Mouse (Mus musculus): Measurements from ENCODE around the gene C030005K15Rik.
"Not testable (repeated sequence)": the region's sequence is repeated elsewhere in the genome, so short reads cannot be mapped to it uniquely, and the experiment has no call there.

The C030005K15Rik gene

DNA sequence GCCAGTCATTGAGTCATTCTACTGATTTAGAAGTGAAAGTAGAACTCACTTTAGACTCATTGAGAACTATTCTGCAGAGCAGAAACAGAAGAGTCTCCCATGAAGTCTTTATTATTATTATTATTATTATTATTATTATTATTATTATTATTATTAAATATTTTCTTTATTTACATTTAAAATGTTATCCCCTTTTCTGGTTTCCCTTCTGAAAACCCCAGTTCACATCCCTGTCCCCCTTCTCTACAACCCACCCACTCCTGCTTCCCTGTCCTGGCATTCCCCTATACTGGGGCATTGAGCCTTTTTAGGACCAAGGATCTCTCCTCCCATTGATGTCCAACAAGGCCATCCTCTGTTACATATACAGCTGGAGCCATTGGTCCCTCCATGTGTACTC, at the start of gene C030005K15Rik:
C030005K15Rik (minus strand) TSS at position 101 of the 400 bp plus-strand sequence.
- DNase-seq (ENCODE audit: low spot score): not testable (repeated sequence)

DNA sequence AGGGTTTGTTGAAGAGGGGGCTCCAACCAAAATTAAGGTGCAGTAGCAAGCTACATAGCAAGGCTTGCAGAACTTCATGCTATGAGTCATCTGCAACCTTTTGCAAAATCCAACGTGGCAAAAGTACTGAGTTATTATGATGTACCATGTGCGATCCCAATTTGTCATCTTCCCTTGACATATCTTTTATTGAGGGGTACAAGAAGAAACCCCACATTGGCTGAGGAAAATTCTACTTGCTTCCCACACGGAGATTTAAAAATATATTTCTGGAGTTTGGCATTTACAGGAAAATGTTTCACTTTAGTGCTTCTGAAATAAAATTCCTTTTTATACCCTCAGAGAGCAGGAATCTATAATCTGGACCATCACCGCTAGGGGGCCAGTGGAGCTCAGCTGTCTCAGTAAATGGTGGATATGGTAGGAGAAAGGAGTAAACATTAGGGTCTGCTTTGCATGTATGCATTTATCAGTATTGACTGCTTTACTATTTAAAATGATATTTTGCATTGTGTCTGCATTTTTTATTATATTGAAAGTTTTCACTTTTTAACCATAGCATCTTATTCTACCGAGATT, 41.7 kb upstream of the C030005K15Rik start:
- DNase-seq (ENCODE audit: low spot score): peak; percentile 9

DNA sequence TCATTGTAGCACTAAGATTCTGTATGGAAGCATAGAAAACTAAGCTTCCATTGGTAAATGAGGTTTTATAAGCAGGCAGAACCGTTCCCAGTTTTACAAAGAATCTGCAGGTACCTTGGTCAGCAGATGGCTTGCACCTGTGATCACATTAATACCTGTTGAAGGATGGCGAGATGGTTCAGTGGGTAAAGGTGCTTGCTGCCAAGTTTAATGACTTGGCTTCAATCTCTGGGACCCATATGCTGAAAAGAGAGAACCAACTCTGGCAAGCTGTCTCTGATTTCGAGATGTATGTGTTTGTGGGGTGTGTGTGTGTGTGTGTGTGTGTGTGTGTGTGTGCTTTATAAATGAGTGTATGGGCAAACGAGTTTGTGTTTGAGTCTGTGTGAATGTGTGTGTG, 27.3 kb upstream of the C030005K15Rik start:
- DNase-seq (ENCODE audit: low spot score): no peak

- no peak for DNase-seq (ENCODE audit: low spot score)
Measured at GRCm38 (mm10) chr10:97747231-97747630, 20.7 kb upstream of the C030005K15Rik start.

- peak; percentile 31 for DNase-seq (ENCODE audit: low spot score)
Measured at GRCm38 (mm10) chr10:97725929-97726328, 626 bp downstream of the C030005K15Rik start.

- no peak for DNase-seq (ENCODE audit: low spot score)
Measured at GRCm38 (mm10) chr10:97722709-97723108, 3.8 kb downstream of the C030005K15Rik start.

DNA sequence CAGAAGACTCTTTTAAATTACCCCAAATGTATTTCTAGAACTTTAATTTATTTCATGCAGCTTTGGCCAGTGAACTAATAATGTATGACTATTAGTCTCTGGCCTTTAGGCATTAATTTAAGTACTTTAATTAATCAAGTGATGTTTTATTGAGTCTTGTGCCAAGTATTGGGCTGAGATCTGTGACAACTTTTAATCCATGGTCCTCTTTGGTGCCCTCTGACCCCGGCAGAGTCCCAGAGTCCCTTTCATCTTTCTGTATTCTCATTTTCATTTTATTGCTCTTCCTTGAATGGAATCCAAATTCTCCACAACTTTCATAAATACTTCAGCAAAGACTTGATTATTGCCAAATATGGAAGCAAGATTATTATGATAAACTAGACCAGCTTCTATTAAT, 5.9 kb downstream of the C030005K15Rik start:
- DNase-seq (ENCODE audit: low spot score): no peak

GRCm38 (mm10) chr10:97718021-97718420, 8.5 kb downstream of the C030005K15Rik start:
- no peak for DNase-seq (ENCODE audit: low spot score)

GRCm38 (mm10) chr10:97717233-97717632, 9.3 kb downstream of the C030005K15Rik start:
- no peak for DNase-seq (ENCODE audit: low spot score)

GRCm38 (mm10) chr10:97715289-97715906, 11.2 kb downstream of the C030005K15Rik start:
- DNase-seq (ENCODE audit: low spot score): no peak

GRCm38 (mm10) chr10:97714584-97714983, 12.0 kb downstream of the C030005K15Rik start:
- no peak for DNase-seq (ENCODE audit: low spot score)

DNA sequence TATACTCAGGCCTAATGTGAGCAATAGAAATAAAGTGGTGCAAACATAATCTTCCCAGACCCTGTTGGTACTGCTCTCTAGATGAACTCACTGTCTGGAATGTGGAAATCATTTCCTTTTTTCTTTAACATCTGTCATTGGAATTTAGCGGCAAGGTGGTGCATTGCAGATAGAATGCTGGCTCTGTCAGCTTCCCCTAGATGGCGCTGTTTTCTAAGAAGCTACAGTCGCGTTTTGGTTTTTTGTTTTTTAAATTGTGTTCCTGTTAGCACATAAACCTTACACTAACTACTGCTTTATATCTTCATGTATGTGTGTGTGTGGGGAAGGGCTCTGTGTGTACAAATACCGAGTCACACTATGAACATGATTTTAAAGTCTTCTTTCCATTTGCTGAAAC, 13.9 kb downstream of the C030005K15Rik start:
- DNase-seq (ENCODE audit: low spot score): peak; percentile 68

DNA sequence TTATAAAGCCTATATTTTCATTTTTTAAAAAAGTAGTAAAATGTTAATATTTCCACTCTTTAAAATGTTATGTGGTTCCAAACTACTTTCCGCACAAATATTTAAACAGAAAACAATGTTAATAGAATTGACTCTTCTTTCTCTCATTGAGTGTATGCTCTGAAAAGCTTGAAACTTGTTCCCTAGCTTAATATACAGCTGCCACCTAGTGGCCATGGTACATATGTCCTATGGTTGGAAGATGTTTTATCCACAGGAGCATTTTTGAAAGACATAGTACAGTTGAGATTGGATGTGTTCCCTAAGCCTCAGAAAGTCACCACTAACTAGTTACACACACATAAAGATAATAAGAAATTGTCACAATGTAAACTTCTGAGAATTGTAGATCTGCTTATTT, 22.0 kb downstream of the C030005K15Rik start:
- peak; percentile 68 for DNase-seq (ENCODE audit: low spot score)

- DNase-seq (ENCODE audit: low spot score): no peak
Measured at GRCm38 (mm10) chr10:97702321-97702720, 24.2 kb downstream of the C030005K15Rik start.

DNA sequence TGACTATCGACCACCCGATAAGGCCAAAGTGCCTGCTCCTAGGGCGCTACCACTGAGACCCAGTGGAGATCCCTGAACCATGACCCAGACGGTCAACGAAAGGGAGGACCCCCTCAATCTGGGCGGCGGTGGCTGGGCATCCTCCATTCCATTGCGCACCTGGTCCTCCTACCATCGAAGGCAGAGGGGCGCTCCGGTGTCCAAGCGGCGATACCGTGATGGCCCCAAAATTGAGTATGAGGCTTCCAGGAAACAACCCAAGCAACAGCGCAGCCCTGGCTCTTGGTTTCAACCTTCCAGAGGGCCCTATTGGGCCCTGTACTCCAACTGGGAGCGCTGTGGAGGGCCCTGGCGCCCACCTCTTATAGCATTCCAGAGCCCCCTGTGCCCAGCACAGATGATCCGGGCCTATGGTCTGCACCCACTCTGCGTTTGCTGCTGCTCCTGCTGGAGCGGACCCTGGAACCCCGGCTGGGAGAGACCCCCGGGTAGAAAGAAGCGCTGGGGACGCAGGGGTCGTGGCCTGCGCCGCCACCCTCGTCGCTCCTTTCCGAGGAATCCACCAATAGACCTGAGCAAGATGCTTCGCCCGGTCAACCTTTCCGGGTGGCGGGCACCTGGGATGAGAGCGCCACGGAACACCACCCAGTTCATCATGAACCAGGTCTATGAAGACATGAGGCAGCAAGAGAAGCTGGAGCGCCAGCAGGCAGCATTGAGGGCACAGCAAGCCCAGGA, 33.0 kb downstream of the C030005K15Rik start:
- no peak for DNase-seq (ENCODE audit: low spot score)

- no peak for DNase-seq (ENCODE audit: low spot score)
Measured at GRCm38 (mm10) chr10:97692913-97693312, 33.6 kb downstream of the C030005K15Rik start, which contains the start of gene Ccer1. Gene Ccer1 (plus strand): TSS chr10:97693059.

DNA sequence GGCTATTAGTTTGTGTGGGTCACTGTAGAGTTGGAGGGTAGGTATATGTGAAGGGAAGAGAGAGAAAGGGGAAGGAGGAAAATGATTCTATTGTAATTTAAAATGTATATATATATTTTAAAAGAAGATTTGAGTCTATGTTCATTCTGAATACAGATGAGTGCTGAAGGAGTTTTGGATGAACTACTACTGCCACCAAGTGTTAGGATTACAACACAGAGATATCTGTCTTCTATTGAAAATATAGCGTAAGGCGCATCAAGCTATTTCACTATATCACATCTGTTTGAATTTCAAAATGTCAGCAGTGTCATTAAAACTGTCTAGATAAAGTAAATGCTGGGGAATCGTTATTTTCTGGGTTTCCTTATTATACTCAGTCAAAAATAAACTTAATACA, 37.1 kb downstream of the C030005K15Rik start:
- DNase-seq (ENCODE audit: low spot score): peak; percentile 56

GRCm38 (mm10) chr10:97687198-97687597, 39.4 kb downstream of the C030005K15Rik start:
- peak; percentile 88 for DNase-seq (ENCODE audit: low spot score)

DNA sequence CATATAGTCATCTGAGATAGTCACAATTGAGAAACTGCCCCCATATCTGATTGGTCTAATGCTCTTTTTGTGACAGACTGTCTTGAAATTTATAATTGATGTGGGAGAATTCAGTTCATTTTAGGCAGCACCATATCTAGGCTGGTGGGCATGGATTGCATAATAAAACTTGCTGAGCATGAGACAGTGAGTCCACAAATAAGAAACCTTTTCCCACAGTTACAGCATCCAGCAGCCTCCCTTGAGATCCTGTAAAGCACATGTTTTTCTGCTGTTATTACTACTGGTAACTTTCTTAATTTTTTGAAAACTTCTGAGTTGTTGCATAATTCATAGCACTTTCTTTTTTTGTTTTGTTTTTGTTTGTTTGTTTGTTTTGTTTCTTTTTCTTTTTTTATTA, 43.6 kb downstream of the C030005K15Rik start:
- DNase-seq (ENCODE audit: low spot score): peak; percentile 87

Measured in adipocyte (in vitro differentiated cells).